Mouse (Mus musculus): ENCODE results near the gene Kat2b. TPM values are rescaled to one million over a fixed set of nuclear protein-coding genes. Genes with fewer than 3 reads are reported as not detected.
"Not testable (repeated sequence)": the region's sequence is repeated elsewhere in the genome, so short reads cannot be mapped to it uniquely, and the experiment has no call there.

Kat2b gene
- total RNA-seq, 2 experiments from 2014 or later, result 33.9 to 53.7 TPM

DNA sequence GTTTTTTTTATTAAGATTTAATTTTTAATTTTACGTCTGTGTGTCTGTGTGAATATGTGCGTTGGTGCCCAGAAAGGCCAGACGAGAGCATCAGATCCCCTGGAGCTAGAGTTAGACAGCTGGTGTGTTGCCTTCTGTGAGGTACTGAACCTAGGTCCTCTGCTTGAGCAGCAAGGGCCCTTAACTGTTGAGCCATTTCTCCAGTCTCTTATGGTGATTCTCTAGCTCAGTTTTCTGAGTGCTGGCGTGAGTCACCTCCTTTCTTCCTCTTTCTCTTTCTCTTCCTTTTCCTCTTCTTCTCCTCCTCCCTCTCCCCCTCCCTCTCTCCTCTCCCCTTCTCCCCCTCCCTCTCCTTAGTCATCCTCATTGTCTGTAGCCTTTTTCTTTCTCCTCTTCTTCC lies 27.9 kb downstream of the Kat2b start:
- no peak for ATAC-seq (replicated peaks; ENCODE audit: low FRiP score, low TSS enrichment, poor library complexity, severe bottlenecking)

DNA sequence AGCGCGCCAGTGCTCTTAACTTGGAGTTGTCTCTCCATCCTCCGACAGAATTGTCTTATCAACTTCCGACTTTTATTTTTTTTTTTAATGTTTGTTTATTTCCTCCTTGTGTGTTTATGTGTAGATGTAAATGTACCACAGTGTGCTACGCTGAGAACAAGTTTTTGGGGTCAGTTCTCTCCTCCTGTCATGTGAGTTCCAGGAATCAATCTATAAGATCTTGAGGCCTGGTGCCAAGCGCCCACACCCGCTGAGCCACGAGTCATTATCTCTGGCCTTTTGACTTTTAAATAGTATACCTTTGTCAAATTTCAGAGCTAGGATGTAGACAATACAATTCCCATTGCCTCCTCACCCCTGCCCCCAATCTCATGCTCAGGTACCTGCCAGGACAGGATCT lies 28.9 kb downstream of the Kat2b start:
- no peak for ATAC-seq (replicated peaks; ENCODE audit: low FRiP score, low TSS enrichment, poor library complexity, severe bottlenecking)

- peak; percentile 98 for ATAC-seq (replicated peaks; ENCODE audit: low FRiP score, low TSS enrichment, poor library complexity, severe bottlenecking)
These were observed 29.7 kb downstream of the Kat2b start for GRCm38 (mm10) chr17:53596314-53596882.

- no peak for ATAC-seq (replicated peaks; ENCODE audit: low FRiP score, low TSS enrichment, poor library complexity, severe bottlenecking)
These were observed 30.5 kb downstream of the Kat2b start for GRCm38 (mm10) chr17:53596941-53597790.

GRCm38 (mm10) chr17:53598571-53598970 lies 31.9 kb downstream of the Kat2b start:
- no peak for ATAC-seq (replicated peaks; ENCODE audit: low FRiP score, low TSS enrichment, poor library complexity, severe bottlenecking)

DNA sequence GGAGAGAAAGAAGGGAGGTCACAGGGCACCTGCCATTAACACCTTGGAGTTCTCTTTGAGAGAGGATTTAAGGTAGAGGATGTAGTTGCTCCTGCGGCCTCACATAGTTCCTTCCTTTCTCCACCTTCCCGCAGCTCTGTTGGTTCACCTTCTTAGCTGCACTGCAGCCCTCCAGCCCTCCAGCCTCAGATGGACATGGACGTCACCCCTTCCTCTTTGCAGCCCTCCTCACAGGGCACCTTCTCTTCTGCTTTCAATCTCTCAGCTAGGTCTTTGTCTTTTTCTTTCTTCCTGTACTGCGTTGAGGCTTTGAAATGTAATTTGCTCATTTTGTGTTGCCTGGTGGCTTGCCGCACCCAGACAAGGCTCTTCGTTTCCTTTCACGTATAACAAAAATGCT lies 36.6 kb downstream of the Kat2b start:
- not testable (repeated sequence) for ATAC-seq (replicated peaks; ENCODE audit: low FRiP score, low TSS enrichment, poor library complexity, severe bottlenecking)

DNA sequence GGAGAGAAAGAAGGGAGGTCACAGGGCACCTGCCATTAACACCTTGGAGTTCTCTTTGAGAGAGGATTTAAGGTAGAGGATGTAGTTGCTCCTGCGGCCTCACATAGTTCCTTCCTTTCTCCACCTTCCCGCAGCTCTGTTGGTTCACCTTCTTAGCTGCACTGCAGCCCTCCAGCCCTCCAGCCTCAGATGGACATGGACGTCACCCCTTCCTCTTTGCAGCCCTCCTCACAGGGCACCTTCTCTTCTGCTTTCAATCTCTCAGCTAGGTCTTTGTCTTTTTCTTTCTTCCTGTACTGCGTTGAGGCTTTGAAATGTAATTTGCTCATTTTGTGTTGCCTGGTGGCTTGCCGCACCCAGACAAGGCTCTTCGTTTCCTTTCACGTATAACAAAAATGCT lies 39.4 kb downstream of the Kat2b start:
- not testable (repeated sequence) for ATAC-seq (replicated peaks; ENCODE audit: low FRiP score, low TSS enrichment, poor library complexity, severe bottlenecking)

DNA sequence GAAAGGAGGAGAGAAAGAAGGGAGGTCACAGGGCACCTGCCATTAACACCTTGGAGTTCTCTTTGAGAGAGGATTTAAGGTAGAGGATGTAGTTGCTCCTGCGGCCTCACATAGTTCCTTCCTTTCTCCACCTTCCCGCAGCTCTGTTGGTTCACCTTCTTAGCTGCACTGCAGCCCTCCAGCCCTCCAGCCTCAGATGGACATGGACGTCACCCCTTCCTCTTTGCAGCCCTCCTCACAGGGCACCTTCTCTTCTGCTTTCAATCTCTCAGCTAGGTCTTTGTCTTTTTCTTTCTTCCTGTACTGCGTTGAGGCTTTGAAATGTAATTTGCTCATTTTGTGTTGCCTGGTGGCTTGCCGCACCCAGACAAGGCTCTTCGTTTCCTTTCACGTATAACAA lies 42.3 kb downstream of the Kat2b start:
- ATAC-seq (replicated peaks; ENCODE audit: low FRiP score, low TSS enrichment, poor library complexity, severe bottlenecking), result 0 out of 2 replicates have a peak, but pooled peaks have one; percentile 13

GRCm38 (mm10) chr17:53617295-53617957 lies 50.8 kb downstream of the Kat2b start:
- peak; percentile 48; the same call in 1 of the 2 replicates for ATAC-seq (replicated peaks; ENCODE audit: low FRiP score, low TSS enrichment, poor library complexity, severe bottlenecking)

DNA sequence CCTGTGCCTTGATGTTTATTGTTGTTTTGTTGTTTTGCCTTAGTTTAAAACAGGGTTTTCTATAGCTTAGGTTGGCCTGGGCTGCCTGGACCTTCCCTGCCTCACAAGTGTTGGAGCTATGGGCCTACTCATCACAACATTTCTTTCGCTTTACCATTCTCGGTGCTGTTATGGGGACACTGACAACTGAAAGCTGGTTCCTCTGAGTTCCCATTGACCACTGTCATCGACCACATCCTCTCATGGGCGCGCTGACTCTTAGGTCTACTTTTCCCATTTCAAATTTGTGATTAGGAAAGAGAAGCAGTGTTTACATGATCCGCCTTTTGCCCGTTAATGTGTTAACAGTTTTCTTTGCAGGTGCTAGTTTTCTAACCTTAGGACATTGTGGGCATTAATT lies 51.7 kb downstream of the Kat2b start:
- ATAC-seq (replicated peaks; ENCODE audit: low FRiP score, low TSS enrichment, poor library complexity, severe bottlenecking), result no peak

- ATAC-seq (replicated peaks; ENCODE audit: low FRiP score, low TSS enrichment, poor library complexity, severe bottlenecking), result no peak
These were observed 52.7 kb downstream of the Kat2b start for GRCm38 (mm10) chr17:53619391-53619790.

GRCm38 (mm10) chr17:53620611-53621010 lies 54.0 kb downstream of the Kat2b start:
- no peak for ATAC-seq (replicated peaks; ENCODE audit: low FRiP score, low TSS enrichment, poor library complexity, severe bottlenecking)

DNA sequence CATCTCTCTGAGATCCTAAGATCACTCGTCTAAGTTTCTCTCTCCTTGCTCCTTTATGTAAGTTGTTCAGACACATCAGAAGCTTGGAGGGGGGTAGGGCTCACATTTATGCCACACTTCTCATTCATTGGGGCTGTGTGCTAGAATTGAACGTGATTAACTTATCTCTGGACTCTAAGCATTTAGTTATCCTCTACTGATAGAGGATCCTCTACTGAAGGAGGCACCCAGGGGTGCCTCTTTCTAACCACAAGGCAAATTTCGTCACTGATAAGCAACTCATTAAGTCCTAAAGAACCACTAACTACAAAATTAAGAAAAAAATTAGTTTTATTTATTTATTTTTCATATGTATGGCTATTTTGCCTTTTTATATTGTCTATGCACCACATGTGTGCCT lies 55.5 kb downstream of the Kat2b start:
- peak; percentile 57 for ATAC-seq (replicated peaks; ENCODE audit: low FRiP score, low TSS enrichment, poor library complexity, severe bottlenecking)

DNA sequence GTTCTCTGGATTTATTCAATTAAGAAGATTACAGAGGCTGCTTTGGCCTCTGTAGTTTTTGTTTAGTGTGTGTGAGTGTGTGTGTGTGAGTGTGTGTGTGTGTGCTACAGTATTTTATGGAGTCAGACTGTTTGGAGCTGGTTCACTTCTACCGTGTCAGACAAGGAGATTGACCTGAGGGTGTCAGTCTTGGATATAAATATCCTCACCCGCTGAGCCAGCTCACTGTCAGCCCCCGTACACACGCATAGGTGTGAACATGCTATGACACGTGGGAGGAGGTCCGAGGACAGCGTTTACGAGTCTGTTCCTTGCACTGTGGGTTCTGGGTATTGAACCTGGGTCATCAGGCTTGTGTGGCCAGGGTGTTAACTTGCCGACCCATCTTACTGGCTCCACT lies 57.1 kb downstream of the Kat2b start:
- no peak for ATAC-seq (replicated peaks; ENCODE audit: low FRiP score, low TSS enrichment, poor library complexity, severe bottlenecking)

DNA sequence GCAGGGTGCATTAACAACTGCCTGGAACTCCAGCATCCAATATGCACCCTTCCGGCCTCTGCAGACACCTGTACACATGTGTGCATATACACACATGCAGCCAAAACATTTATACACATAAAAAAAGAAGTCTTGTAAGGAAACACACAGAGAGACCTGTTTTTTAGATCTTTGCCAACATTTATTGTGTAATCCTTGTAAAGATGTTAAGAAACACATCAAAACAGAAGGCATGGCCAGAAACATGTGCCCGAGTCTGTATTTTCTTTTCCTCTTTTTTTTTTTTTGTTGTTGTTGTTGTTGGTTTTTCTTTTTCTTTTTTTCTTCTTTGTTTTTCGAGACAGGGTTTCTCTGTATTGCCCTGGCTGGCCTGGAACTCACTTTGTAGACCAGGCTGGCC lies 59.5 kb downstream of the Kat2b start:
- no peak for ATAC-seq (replicated peaks; ENCODE audit: low FRiP score, low TSS enrichment, poor library complexity, severe bottlenecking)

DNA sequence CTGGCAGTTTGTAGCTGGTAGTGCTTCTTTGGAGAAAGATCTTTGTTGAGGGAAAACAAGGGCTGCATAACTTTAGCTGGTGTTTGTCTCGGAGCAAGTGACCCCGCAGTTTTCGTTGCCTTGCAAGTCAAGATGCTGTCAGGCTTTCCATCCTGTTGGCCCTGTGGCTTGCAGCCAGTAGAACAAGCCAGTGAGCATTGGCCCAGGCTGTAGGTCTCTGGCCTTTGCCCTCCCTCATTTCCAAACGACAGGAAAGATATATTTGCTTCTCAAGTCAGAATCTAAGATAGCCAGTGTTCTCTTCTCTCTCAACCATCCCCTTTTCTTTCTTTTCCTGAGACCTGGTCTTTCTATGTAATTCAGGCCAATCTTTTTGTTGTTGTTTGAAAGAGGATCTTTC lies 60.8 kb downstream of the Kat2b start:
- no peak for ATAC-seq (replicated peaks; ENCODE audit: low FRiP score, low TSS enrichment, poor library complexity, severe bottlenecking)

- ATAC-seq (replicated peaks; ENCODE audit: low FRiP score, low TSS enrichment, poor library complexity, severe bottlenecking), result no peak
These were observed 61.5 kb downstream of the Kat2b start for GRCm38 (mm10) chr17:53628131-53628530.

GRCm38 (mm10) chr17:53631344-53631743 lies 64.7 kb downstream of the Kat2b start:
- ATAC-seq (replicated peaks; ENCODE audit: low FRiP score, low TSS enrichment, poor library complexity, severe bottlenecking), result no peak

GRCm38 (mm10) chr17:53643360-53643759 lies 76.7 kb downstream of the Kat2b start:
- ATAC-seq (replicated peaks; ENCODE audit: low FRiP score, low TSS enrichment, poor library complexity, severe bottlenecking), result no peak

DNA sequence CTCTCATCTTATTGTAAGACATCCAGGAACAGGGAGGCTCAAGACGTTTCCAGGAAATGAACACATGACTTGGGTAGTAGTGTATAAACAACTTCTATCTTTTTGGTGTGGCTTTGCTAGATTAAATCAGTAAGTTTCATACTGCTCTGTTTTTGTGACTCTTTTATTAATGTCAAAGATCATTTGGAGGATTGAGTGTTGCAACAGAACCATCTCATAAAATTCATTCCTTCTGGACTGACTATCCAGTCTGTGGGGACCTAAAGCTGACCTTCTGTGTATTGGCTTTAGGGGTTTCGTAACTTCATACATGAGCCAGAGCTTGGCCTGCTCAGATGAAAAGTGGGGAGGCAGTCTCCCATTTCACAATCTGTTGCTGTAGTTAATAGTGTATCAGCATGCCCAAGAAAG lies 83.6 kb downstream of the Kat2b start:
- ATAC-seq (replicated peaks; ENCODE audit: low FRiP score, low TSS enrichment, poor library complexity, severe bottlenecking), result no peak

- ATAC-seq (replicated peaks; ENCODE audit: low FRiP score, low TSS enrichment, poor library complexity, severe bottlenecking), result no peak
These were observed 87.9 kb downstream of the Kat2b start for GRCm38 (mm10) chr17:53654596-53654995.
